Mouse (Mus musculus): ENCODE measurements around the gene Cntd1. TPM values are rescaled to one million over a fixed set of nuclear protein-coding genes. Genes with fewer than 3 reads are reported as not detected.

Cntd1 gene
- total and polyA plus RNA-seq, 3 experiments: 0.96 to 2.5 (median 0.98) TPM

- no peak overlapping the region for H3K27ac ChIP-seq (ENCODE audit: insufficient read depth, low read depth)
- dilution Hi-C loops (cut with MboI; ENCODE audit: extremely low pct_ligation_motif_present, extremely low pct_unique_long_range_greater_than_20kb, low sequenced_read_pairs): no loop called here
- H3K79me2 ChIP-seq (replicated peaks; ENCODE audit: control insufficient read depth, extremely low read depth, insufficient read depth, poor library complexity, severe bottlenecking): peaks cover 4% of the 10 kb centered on the region; the same call in 1 of the 2 replicates
- no peak overlapping the region for H3K9ac ChIP-seq (ENCODE audit: insufficient read depth, low read depth)
- H3K4me1 ChIP-seq (ENCODE audit: control insufficient read depth in 1 of 2, insufficient read depth in 2 of 2): peaks cover 6 to 32% of the 10 kb centered on the region in 2 experiments
- no peaks in the 10 kb centered on the region for H3K36me3 ChIP-seq (replicated peaks in 1 of 2; ENCODE audit: control insufficient read depth in 1 of 2, insufficient read depth in 1 of 2, low read length in 1 of 2)
- H3K9me3 ChIP-seq (replicated peaks; ENCODE audit: low read length): peaks cover 2% of the 10 kb centered on the region
- H3K27me3 ChIP-seq (replicated peaks): peaks cover 30% of the 10 kb centered on the region
- TF ChIP-seq E2F4 (IDR thresholded peaks at IDR 0.05; ENCODE audit: insufficient replicate concordance, low read depth, low read length): no peak
- no peak for TF ChIP-seq ETS1 (conservative IDR thresholded peaks at IDR 0.05; ENCODE audit: low read depth, low read length)
- TF ChIP-seq CHD2 (IDR thresholded peaks at IDR 0.05; ENCODE audit: low read length): no peak
- no peak for TF ChIP-seq MYC (IDR thresholded peaks at IDR 0.05; ENCODE audit: low read depth, low read length)
- TF ChIP-seq GABPA (IDR thresholded peaks at IDR 0.05; ENCODE audit: insufficient replicate concordance, low read depth, low read length): no peak
- no peak for TF ChIP-seq BHLHE40 (IDR thresholded peaks at IDR 0.05; ENCODE audit: low read depth, low read length)
- no peak for TF ChIP-seq TCF12 (IDR thresholded peaks at IDR 0.05; ENCODE audit: low read depth, low read length)
- TF ChIP-seq ZNF384 (IDR thresholded peaks at IDR 0.05; ENCODE audit: low read depth, low read length): no peak
- no peak for TF ChIP-seq NELFE (IDR thresholded peaks at IDR 0.05; ENCODE audit: low read depth, low read length)
- no peak for TF ChIP-seq JUND (conservative IDR thresholded peaks at IDR 0.05; ENCODE audit: low read depth, low read length)
- TF ChIP-seq SIN3A (IDR thresholded peaks at IDR 0.05; ENCODE audit: low read length): no peak
- no peak for TF ChIP-seq CHD1 (IDR thresholded peaks at IDR 0.05; ENCODE audit: low read depth, low read length)
- TF ChIP-seq KAT2A (IDR thresholded peaks at IDR 0.05; ENCODE audit: insufficient replicate concordance, low read length): no peak
- DNase-seq (ENCODE audit: extremely low read depth): no peak
- in situ Hi-C loops (cut with MboI; ENCODE audit: low pct_ligation_motif_present, low pct_unique_long_range_greater_than_20kb, low sequenced_read_pairs): no loop called here
- no peak overlapping the region for H3K4me3 ChIP-seq (replicated peaks in 1 of 3; ENCODE audit: low read depth in 2 of 3, low read length in 2 of 3, poor library complexity in 1 of 3)
- H3K4me2 ChIP-seq (ENCODE audit: insufficient read depth, low read depth, poor library complexity, severe bottlenecking): no peak overlapping the region
These were observed 49.4 kb upstream of the Cntd1 start for GRCm38 (mm10) chr11:101229361-101229900.

GRCm38 (mm10) chr11:101230061-101230511 is 48.7 kb upstream of the Cntd1 start:
- H3K4me1 ChIP-seq (ENCODE audit: control insufficient read depth in 1 of 2, insufficient read depth in 2 of 2): peaks cover 6 to 26% of the 10 kb centered on the region in 2 experiments
- no peaks in the 10 kb centered on the region for H3K36me3 ChIP-seq (replicated peaks in 1 of 2; ENCODE audit: control insufficient read depth in 1 of 2, insufficient read depth in 1 of 2, low read length in 1 of 2)
- no peaks in the 10 kb centered on the region for H3K79me2 ChIP-seq (replicated peaks; ENCODE audit: control insufficient read depth, extremely low read depth, insufficient read depth, poor library complexity, severe bottlenecking)
- in situ Hi-C loops (cut with MboI; ENCODE audit: low pct_ligation_motif_present, low pct_unique_long_range_greater_than_20kb, low sequenced_read_pairs): no loop called here
- peaks cover 30% of the 10 kb centered on the region for H3K27me3 ChIP-seq (replicated peaks)
- no peak overlapping the region for H3K27ac ChIP-seq (ENCODE audit: insufficient read depth, low read depth)
- dilution Hi-C loops (cut with MboI; ENCODE audit: extremely low pct_ligation_motif_present, extremely low pct_unique_long_range_greater_than_20kb, low sequenced_read_pairs): no loop called here
- TF ChIP-seq NRF1 (IDR thresholded peaks at IDR 0.05; ENCODE audit: low read depth, low read length) (no peak), JUN (IDR thresholded peaks at IDR 0.05; ENCODE audit: insufficient read depth, low read depth, low read length) (no peak), BHLHE40 (IDR thresholded peaks at IDR 0.05; ENCODE audit: low read depth, low read length) (no peak), GABPA (IDR thresholded peaks at IDR 0.05; ENCODE audit: insufficient replicate concordance, low read depth, low read length) (no peak), RAD21 (IDR thresholded peaks at IDR 0.05; ENCODE audit: low read depth, low read length) (no peak), JUND (conservative IDR thresholded peaks at IDR 0.05; ENCODE audit: low read depth, low read length) (no peak), EP300 (IDR thresholded peaks at IDR 0.05; ENCODE audit: low read length) (no peak), CHD1 (IDR thresholded peaks at IDR 0.05; ENCODE audit: low read depth, low read length) (no peak), UBTF (IDR thresholded peaks at IDR 0.05; ENCODE audit: low read depth, low read length) (no peak), TCF12 (IDR thresholded peaks at IDR 0.05; ENCODE audit: low read depth, low read length) (no peak), ZKSCAN1 (IDR thresholded peaks at IDR 0.05; ENCODE audit: borderline replicate concordance, low read depth, low read length) (no peak), CTCF (conservative IDR thresholded peaks at IDR 0.05 in 1 of 2, IDR thresholded peaks at IDR 0.05 in 1 of 2; ENCODE audit: low read depth in 2 of 2, low read length in 2 of 2) (no peak), MEF2A (IDR thresholded peaks at IDR 0.05; ENCODE audit: borderline replicate concordance, low read depth, low read length) (no peak), MAX (IDR thresholded peaks at IDR 0.05; ENCODE audit: low read length) (no peak), E2F4 (IDR thresholded peaks at IDR 0.05; ENCODE audit: insufficient replicate concordance, low read depth, low read length) (no peak), CHD2 (IDR thresholded peaks at IDR 0.05; ENCODE audit: low read length) (no peak), ZC3H11A (IDR thresholded peaks at IDR 0.05; ENCODE audit: low read depth, low read length) (no peak), IRF4 (IDR thresholded peaks at IDR 0.05; ENCODE audit: low read depth, low read length) (no peak)
- H3K4me2 ChIP-seq (ENCODE audit: insufficient read depth, low read depth, poor library complexity, severe bottlenecking): no peak overlapping the region
- H3K9ac ChIP-seq (ENCODE audit: insufficient read depth, low read depth): no peak overlapping the region
- H3K9me3 ChIP-seq (replicated peaks; ENCODE audit: low read length): peaks cover 2% of the 10 kb centered on the region
- no peak for DNase-seq (ENCODE audit: extremely low read depth)
- no peak overlapping the region for H3K4me3 ChIP-seq (replicated peaks in 1 of 3; ENCODE audit: low read depth in 2 of 3, low read length in 2 of 3, poor library complexity in 1 of 3)
